Mouse (Mus musculus): ENCODE data around the gene Hyal2.
"Not testable (repeated sequence)": the region's sequence is repeated elsewhere in the genome, so short reads cannot be mapped to it uniquely, and the experiment has no call there.

The Hyal2 gene

DNA sequence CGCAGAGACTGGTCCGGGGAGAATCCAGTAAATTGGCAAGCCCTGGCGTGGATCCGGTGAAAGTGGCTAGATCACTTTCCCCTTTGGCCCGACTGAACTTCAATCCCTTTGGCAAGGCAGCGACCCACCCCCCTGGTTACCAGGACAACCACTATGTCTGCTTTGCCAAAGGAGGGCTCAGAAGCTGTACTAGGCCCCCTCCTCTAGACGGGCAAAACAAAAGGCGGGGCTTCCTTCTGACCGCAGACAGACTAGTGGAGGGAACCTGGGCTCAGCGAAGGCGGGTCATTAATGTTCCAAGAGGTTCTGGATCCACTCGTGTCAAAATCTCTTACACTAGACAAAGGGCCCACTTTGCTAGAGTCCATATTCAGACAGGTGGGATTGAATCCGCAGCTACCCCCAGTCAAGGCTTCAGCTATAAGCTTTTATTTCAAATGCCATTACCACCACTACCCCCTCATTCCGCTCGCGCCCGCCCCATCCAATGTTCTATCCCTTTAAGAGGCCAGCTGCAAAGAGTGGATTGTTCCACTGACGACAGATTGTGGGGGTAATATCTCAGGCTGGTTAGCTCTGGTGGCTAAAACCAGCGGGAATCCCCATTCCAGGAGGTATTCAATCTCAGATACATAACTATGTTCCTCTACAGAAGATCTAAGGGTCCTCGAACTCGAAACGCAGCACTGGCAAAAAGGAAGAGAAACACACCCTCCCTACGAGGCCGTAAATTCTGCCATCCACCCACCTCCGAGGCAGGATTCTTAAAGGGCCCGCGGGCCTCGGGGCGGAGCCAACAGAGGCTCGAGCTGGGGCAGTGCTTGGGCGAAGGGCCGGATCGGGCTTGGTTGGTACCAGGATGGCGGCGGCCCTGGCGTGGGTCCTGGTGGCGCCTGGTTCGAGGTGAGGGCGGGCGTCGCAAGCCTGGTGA is 851 bp downstream of the Hyal2 start:
- intact Hi-C loops (cut with DNase I) = no loop called here

DNA sequence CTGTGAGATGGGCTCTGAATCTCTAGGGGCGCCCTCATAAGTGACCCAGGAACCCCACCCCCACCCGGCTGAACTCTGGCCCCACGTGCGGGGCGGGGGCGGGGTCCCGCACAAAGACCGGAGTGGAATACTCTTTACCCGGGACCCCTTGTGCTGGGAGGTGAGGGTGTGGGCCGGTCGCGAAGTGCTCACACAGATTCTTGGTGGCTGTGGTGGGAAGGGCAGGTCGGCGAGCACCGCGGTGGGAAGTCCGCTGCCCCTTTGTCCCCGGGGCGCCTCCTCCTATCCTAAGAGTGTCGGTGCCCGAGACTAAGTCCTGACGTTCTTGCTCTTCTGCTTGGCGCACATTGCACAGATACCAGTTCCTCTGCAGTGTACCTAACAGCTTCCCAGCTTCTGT is 1.5 kb downstream of the Hyal2 start:
- intact Hi-C loops (cut with DNase I) = no loop called here

DNA sequence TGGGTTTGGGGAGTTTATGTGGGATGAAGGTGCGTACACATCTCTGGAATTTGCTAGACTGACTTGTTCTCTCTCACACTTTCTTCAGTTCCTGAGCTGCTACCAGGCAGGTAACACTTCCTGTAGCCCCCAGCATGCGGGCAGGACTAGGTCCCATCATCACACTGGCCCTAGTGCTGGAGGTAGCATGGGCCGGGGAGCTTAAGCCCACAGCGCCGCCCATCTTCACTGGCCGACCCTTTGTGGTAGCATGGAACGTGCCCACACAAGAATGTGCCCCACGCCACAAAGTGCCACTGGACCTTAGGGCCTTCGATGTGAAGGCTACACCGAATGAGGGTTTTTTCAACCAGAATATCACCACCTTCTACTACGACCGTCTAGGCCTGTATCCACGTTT is 2.3 kb downstream of the Hyal2 start:
- intact Hi-C loops (cut with DNase I) = no loop called here

DNA sequence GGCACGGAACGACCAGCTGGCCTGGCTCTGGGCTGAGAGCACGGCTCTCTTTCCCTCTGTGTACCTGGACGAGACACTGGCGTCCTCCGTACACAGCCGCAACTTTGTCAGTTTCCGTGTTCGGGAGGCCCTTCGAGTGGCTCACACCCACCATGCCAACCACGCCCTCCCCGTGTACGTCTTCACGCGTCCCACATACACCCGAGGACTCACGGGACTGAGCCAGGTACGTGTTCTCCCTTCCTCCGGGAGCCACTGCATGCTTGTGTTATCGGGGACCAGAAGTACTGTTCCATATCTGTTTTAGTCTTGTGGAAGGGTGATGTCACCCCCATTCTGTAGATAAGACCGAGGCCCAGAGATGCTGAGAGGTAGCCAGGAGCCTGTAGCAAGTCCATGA is 3.1 kb downstream of the Hyal2 start:
- intact Hi-C loops (cut with DNase I) = no loop called here

DNA sequence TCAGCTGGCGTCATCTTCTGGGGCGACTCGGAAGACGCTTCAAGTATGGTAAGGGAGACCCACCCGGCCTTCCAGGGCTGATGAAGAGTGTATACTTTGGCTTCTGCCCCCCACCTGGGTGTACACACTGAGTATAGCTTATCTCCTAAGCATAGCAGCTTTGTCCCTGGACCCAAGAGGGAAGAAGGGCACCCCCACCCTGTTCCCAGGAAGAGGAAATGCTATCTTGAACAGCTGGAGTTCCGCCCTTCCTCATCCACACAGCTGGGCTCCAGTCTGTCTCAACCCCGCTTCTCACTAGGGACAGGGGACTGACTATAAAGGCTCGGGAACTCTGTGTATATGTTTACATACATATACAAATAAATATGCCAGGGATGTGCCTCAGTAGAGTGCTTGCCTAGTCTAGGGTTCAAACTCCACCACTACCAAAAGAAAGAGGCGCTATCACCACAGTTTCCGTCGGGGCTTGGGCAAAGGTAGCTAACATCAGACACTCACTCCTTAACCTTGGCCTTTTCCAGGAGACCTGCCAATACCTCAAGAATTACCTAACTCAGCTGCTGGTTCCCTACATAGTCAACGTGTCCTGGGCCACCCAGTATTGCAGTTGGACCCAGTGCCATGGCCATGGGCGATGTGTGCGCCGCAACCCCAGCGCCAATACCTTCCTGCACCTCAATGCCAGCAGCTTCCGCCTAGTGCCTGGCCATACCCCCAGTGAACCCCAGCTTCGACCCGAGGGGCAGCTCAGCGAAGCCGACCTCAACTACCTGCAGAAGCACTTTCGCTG is 4.0 kb downstream of the Hyal2 start:
- intact Hi-C loops (cut with DNase I) = no loop called here

DNA sequence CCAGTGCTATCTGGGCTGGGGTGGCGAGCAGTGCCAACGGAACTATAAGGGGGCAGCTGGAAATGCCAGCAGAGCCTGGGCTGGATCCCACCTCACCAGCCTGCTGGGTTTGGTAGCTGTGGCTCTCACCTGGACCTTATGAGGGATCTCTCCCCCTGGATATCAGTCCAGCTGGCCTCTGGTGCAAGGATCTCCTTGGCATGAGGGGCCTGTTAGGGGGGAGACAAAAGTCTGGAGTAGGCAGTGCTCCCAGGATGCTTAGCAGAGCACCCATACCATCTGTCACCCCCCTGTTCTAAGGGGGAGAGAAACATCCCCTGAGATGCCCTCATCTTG is 4.5 kb downstream of the Hyal2 start:
- intact Hi-C loops (cut with DNase I) = no loop called here

DNA sequence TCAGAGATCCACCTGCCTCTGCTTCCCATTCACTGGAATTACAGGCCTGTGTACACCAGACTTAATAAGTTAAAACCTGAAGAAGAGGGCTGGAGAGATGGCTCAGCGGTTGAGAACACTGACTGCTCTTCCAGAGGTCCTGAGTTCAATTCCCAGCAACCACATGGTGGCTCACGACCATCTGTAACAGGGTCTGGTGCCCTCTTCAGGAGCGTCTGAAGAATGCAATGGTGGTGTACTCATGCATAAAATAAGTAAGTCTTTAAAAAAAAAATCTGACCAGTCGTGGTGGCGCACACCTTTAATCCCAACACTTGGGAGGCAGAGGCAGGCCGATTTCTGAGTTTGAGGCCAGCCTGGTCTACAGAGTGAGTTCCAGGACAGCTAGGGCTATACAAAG is 6.0 kb downstream of the Hyal2 start:
- intact Hi-C loops (cut with DNase I) = not testable (repeated sequence)

DNA sequence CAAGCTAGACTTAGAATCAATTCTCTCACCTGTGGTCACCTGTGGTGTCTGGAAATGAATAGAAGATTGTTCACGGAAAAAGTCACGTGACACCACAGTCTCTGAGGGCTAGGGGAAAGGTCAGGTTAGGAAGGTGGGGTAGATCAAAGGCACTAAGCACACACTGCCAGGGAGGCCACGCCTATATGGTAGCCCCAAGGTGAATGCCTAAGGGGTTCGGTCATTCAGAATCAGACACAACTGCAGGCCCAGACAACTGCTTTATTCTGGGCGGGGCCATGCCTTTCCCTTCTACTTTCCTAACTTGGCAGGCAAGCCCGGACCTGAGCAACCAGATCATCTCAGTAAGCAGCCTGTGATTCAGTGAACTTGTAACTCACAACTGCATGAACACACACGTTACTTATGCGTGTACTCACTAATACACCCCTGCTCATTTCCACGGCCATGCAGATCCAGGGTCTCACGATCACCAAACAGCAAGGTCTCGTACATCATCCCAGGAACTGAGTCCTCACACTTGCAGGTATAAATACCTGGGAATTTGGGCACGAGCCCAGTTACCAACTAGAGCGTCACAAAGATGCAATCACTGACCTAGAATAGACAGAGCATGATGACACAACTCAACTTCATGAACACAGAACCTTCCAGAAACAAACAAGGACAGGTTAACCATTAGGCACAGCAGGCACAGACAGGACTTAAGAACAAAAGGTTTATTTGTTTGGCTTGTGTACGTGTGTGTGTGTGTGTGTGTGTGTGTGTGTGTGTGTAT is 8.0 kb downstream of the Hyal2 start:
- intact Hi-C loops (cut with DNase I) = no loop called here

DNA sequence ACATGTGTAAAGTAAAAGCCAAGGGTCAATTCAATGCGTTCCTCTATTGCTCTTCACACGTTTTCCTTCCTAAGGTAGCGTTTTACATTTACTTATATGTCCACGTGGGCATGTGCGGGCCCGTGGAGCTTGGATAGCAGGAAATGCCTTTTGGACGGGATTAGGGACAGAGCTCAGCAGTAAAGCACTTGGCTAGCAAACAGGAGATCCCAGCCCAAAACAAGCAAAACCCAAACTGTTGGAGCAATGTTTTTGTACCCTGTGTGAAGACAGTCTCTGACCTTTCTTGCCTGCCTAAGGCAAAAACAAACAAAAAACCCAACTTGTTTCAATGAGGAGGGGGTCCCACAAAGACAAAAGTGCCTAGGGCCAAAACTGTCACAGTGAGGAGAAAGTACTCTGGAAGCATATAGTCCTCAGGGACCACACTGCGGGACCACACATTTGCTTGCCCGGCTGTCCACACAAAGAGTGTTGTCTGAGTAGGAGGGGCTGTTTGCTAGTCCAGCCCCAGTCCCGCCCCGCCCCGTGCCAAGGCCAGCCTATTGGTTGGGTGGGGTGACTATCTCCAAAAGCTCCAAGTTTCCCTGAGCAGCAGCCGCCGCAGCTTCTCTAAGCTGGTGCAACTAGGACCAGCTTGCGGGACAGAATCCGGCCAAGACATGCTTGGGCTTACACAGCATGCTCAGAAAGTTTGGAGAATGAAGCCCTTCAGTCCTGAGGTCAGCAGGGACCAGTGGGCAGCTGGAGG is 8.8 kb downstream of the Hyal2 start, which contains the start of gene Hyal1:
Gene Hyal1 (plus strand): TSS at position 571 of the 751 bp plus-strand sequence.
- intact Hi-C loops (cut with DNase I) = no loop called here

DNA sequence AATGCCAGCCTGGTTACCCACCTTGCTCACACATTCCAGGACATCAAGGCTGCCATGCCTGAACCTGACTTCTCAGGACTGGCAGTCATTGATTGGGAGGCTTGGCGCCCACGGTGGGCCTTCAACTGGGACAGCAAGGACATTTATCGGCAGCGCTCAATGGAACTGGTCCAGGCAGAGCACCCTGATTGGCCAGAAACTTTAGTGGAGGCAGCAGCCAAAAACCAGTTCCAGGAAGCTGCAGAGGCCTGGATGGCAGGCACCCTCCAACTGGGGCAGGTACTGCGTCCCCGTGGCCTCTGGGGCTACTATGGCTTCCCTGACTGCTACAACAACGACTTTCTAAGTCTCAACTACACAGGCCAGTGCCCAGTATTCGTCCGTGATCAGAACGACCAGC is 10.1 kb downstream of the Hyal2 start:
- intact Hi-C loops (cut with DNase I) = no loop called here

DNA sequence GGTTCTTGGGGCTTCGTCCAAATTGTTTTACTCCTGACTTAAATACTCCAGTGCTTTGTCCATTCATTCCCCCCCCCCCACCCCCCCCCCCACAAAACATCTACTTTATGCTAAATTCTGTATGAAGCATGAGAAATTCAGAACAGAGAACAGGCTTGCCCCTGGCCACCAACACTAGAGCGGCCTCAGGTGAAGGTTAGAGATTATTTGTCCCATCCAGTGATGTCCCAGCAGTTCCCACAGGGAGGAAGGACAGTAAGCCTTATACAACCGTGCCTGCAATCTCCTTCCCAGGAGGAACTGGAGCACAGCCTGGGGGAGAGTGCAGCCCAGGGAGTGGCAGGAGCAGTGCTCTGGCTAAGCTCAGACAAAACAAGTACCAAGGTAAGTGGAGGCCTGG is 10.8 kb downstream of the Hyal2 start, which contains the start of gene Naa80:
Gene Naa80 (plus strand): TSS at position 301 of the 400 bp plus-strand sequence.
- intact Hi-C loops (cut with DNase I) = no loop called here

DNA sequence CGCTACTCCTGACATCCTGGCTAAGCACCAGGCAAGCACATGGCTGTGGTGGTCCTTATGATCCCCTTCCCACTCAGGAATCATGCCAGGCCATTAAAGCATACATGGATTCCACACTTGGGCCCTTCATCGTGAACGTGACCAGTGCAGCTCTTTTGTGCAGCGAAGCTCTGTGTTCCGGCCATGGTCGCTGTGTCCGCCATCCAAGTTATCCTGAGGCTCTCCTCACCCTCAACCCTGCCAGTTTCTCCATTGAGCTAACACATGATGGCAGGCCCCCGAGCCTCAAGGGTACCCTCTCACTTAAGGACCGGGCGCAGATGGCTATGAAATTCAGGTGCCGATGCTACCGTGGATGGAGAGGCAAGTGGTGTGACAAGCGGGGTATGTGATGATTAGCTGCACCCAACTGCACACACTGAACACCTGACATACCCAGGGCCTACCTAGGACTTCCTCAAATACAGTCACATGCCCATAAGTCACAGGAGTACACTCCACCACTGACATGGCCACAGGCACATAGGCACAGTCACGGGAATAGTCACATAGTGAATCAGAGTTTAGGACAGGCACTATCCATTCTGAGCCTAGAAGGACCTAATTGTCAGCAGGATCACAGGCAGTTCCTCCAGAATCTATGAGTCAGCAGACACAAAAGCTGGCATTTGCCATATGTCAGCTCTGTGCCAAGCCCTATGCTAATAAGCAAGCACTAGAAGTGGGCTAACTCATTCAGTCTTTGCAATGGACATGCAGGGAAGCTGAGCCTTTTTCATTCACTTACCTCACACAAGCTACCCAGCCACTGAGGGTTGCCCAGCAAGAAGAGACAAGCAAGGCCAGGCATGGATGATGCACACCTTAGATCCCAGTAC is 11.5 kb downstream of the Hyal2 start:
- intact Hi-C loops (cut with DNase I) = no loop called here

DNA sequence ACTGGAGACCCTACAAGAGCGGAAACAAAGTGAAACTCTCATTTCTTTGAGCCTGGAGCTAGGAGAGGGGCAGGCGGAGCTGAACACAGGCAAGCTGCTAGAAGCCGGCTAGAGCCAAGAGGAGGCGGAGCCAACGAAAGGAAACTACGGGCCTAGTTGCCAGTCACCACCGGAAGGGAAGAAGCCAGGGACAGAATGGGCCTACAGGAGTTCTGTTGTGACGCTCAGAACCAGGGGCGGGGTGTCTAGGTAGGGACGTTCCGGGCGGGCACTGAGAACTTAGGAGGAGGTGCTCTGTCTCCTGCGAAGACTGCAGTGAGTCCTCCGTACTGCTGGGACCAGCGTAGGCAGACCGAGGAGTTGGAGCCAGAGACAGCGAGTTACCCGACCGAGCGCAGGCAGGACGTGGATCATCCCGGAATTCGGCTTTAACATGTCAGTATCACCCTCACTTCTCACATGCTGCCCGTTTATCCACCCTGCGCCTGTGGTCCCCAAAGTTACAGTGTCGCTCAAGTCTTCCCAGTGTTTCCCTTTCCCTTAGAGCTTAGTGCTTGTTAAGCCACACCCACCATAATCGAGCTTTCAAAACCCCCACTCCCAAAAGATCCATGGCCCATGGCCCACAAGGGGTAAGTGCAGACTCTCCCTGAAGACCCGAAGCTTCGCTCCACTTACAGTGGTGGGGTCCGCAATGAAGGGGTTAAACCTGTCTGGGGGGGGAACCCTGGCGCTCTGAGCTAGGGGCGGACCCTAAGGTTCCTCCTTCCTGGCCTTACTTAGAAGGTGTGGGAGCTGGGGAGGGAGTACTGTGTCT is 13.0 kb downstream of the Hyal2 start, which contains the start of gene Hyal3:
Gene Hyal3 (plus strand): TSS at position 318 of the 817 bp plus-strand sequence.
- intact Hi-C loops (cut with DNase I) = no loop called here

DNA sequence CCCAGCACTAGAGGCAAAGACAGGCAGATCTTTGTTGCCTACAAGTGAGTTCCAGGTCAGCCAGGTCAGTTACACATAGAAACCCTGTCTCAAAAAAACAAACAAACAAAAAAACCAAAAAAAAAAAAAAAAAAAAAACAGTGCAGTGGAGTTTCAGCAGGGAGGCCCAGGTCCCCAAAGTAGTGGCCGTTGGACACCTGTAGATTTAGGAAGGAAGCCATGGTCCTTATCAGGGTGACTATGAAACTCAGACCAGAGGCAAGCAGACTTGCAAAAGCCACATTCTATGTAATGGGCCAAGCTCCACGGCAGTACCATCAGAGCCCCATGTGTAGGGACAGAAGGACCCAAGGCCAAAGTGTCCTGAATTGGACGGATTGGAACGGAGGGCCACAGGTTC is 13.8 kb downstream of the Hyal2 start:
- intact Hi-C loops (cut with DNase I) = no loop called here

DNA sequence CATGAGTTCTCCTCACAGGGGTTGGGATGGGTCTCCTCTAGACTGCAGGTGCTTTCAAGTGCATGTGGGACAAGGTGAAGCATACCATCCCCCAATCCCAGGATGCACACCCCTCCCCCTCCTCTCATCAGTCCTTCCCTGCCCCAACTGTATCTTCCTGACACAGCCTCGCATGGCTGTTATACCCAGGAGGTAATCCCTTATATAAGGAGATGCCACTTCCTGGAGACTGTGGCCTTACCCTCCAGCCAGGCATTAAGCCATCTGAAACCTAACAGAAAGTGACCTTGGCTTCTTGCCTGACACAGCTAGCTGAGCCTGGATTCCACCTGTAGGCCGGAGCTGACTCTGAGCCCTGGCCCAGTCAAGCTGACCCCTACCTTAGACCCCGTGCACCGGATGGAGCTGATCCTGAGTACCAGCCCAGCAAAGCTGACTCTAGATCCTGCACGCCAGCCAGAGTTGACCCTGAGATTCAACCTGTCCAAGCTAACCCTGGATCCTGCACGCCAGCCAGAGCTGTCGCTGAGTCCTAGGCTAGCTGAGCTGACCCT is 14.8 kb downstream of the Hyal2 start:
- intact Hi-C loops (cut with DNase I) = no loop called here

DNA sequence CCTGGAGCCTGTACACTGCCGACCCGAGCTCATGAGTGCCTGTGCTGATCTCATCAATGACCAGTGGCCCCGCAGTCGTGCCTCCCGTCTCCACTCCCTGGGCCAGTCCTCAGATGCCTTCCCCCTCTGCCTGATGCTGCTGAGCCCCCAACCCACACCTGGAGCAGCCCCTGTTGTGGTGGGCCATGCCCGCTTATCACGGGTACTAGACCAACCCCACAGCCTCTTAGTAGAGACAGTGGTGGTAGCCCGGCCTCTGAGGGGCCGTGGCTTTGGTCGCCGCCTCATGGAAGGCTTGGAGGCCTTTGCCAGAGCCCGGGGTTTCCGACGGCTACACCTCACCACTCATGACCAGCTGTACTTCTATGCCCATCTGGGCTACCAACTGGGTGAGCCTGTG is 15.4 kb downstream of the Hyal2 start:
- intact Hi-C loops (cut with DNase I) = no loop called here

DNA sequence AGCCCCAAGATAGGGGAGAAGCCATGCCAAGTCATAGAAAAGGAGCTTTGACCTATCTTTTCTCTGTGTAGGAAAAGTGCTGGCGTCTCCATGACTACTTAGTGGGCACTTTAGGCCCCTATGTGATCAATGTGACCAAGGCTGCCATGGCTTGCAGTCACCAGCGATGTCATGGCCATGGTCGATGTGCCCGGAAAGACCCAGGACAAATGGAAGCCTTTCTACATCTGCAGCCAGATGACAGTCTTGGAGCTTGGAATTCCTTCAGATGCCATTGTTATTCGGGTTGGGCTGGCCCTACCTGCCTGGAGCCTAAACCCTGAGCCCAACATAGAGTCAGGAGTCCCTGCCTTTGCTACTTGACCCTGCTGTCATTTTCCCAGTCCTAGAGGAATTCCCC is 18.8 kb downstream of the Hyal2 start:
- intact Hi-C loops (cut with DNase I) = no loop called here

DNA sequence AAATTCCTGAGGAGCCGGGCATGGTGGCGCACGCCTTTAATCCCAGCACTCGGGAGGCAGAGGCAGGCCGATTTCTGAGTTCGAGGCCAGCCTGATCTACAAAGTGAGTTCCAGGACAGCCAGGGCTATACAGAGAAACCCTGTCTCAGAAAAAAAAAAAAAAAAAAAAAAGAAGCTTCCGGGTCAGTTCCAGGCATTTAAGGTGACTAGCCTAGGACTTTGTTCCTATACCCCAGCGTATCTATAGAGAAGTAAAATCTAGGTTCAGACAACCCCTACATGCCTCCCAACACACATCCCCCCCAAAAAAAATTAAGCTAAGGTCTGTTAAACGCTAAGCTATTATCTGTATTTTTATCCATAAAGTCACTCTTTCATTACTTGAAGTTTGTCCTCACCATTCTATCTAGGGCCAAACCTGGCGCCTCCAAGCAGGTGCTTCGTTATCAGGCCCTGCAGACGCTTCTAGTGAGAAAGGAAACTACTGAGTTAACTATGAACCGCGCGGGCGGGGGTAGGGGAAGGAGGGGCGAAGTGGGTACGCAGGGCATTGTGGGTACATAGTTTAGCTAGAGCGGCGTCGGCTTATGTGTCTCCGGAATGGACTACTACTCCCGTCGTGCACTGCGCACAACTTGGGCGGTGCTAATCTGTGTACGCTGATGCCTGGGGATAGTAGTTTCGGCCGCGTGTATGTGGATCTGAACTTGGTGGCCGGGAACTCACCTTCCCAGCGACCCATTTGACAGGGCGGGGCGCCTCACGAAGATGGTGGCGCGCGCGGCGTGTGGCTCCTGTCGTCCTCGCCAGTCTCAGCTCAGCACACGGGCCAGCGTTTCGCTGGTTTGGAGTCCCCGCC is 19.5 kb downstream of the Hyal2 start, which contains the start of gene Ifrd2:
Gene Ifrd2 (plus strand): TSS at position 669 of the 859 bp plus-strand sequence.
- intact Hi-C loops (cut with DNase I) = no loop called here

Data from adrenal gland (tissue).